Mouse (Mus musculus) liver, embryonic 13.5 days (tissue): ENCODE data around the gene Espl1. TPM values are rescaled to one million over a fixed set of nuclear protein-coding genes. Genes with fewer than 3 reads are reported as not detected.

ENCODE experiments used
- ATAC-seq: fragments of 200-750 bp; cut with Nextera tagmentation; 2 replicates; pipeline ENCODE4 v1.8.0; 2017; ENCODE audit warnings: low read depth, mild to moderate bottlenecking, moderate number of reproducible peaks, moderate library complexity
- DNase-seq: peaks from one replicate; pipeline ENCODE4 v3.0.0; 2022
- H3K27ac ChIP-seq: fragments of 300-500 bp; sonication (generic); 2 replicates; pipeline ENCODE4 v1.5.1; 2015; ENCODE audit warnings: moderate library complexity, mild to moderate bottlenecking, inconsistent platforms
- H3K27me3 ChIP-seq: fragments of 300-500 bp; sonication (generic); 2 replicates; pipeline ENCODE4 v1.6.1; 2015; ENCODE audit warnings: mild to moderate bottlenecking, inconsistent platforms
- H3K36me3 ChIP-seq: fragments of 300-500 bp; sonication (generic); 2 replicates; pipeline ENCODE4 v1.6.1; 2015; ENCODE audit warnings: mild to moderate bottlenecking, inconsistent platforms
- H3K4me1 ChIP-seq: fragments of 300-500 bp; sonication (generic); replicated peaks from 2 replicates; pipeline ENCODE4 v1.6.1; 2015; ENCODE audit warnings: inconsistent platforms
- H3K4me2 ChIP-seq: fragments of 300-500 bp; sonication (generic); 2 replicates; pipeline ENCODE4 v1.6.1; 2015; ENCODE audit warnings: inconsistent platforms, mild to moderate bottlenecking, moderate library complexity
- H3K4me3 ChIP-seq: fragments of 300-500 bp; sonication (generic); replicated peaks from 2 replicates; pipeline ENCODE4 v1.5.1; 2015; ENCODE audit warnings: mild to moderate bottlenecking, inconsistent platforms
- H3K9ac ChIP-seq: fragments of 300-500 bp; sonication (generic); 2 replicates; pipeline ENCODE4 v1.6.1; 2015; ENCODE audit warnings: mild to moderate bottlenecking, inconsistent platforms
- H3K9me3 ChIP-seq: fragments of 300-500 bp; sonication (generic); replicated peaks from 2 replicates; pipeline ENCODE4 v1.6.1; 2016; ENCODE audit warnings: inconsistent platforms
- WGBS: fragments of 180-500 bp; shearing (Covaris S2); methylation state at CpG from one replicate; pipeline ENCODE4 v1.1.7; 2015; ENCODE audit not compliant: insufficient replicate concordance; 5-methylcytosine and 5-hydroxymethylcytosine counted together
- polyA plus RNA-seq: library from polyadenylated mRNA; unstranded; fragments of >200 nt; fragmentation: Nextera tagmentation; extraction: Ambion mirVana; gene quantifications from 2 replicates; pipeline ENCODE4 v1.2.1, GENCODE M21; 2015

Gene Espl1
- polyA plus RNA-seq, 1 experiment from 2014 or later = 23.3 TPM

- Histone ChIP-seq H3K36me3 (no peaks in the 10 kb centered on the region), H3K27ac (no peak within 1 kb of the TSS), H3K4me1 (peaks cover 17% of the 10 kb centered on the region), H3K9me3 (no peaks in the 10 kb centered on the region), H3K9ac (peak within 1 kb of the TSS; percentile 7; the same call in 1 of the 2 replicates), H3K4me3 (peak within 1 kb of the TSS; percentile 51), H3K27me3 (peaks cover 89% of the 10 kb centered on the region), H3K4me2 (peak within 1 kb of the TSS; percentile 67)
- WGBS = 2% methylated on average over 29 of the region's 46 CpGs
- ATAC-seq (0 out of 2 replicates have a peak, but pooled peaks have one; percentile 16), DNase-seq (no peak)
Measured at GRCm38 (mm10) chr15:102257202-102258075, 38.6 kb upstream of the Espl1 start, which contains the start of gene Rarg. Rarg (minus strand) TSS chr15:102257517.

GRCm38 (mm10) chr15:102258076-102258470 lies 38.0 kb upstream of the Espl1 start:
- Histone ChIP-seq H3K27ac (no peak overlapping the region), H3K27me3 (peaks cover 90% of the 10 kb centered on the region), H3K4me1 (peaks cover 17% of the 10 kb centered on the region), H3K9ac (no peak overlapping the region), H3K9me3 (no peaks in the 10 kb centered on the region), H3K4me2 (peak overlapping the region; percentile 67), H3K36me3 (no peaks in the 10 kb centered on the region), H3K4me3 (no peak overlapping the region)
- 13% methylated on average over 12 of the region's 12 CpGs for WGBS
- ATAC-seq (no peak), DNase-seq (no peak)

- no peak for DNase-seq
- Histone ChIP-seq H3K4me2 (no peak overlapping the region), H3K27ac (no peak overlapping the region)
Measured at GRCm38 (mm10) chr15:102258581-102259253, 37.3 kb upstream of the Espl1 start.

GRCm38 (mm10) chr15:102262582-102262981 lies 33.5 kb upstream of the Espl1 start:
- DNase-seq (no peak), ATAC-seq (no peak)
- H3K27ac ChIP-seq = no peak overlapping the region
- 47% methylated on average over 7 of the region's 7 CpGs for WGBS
- H3K4me2 ChIP-seq = no peak overlapping the region
- peaks cover 59% of the 10 kb centered on the region for H3K27me3 ChIP-seq
- H3K9ac ChIP-seq = no peak overlapping the region
- H3K36me3 ChIP-seq = no peaks in the 10 kb centered on the region
- no peaks in the 10 kb centered on the region for H3K9me3 ChIP-seq
- H3K4me3 ChIP-seq = no peak overlapping the region
- H3K4me1 ChIP-seq = peaks cover 11% of the 10 kb centered on the region

More at GRCm38 (mm10) chr15:102258581-102259253, 37.3 kb upstream of the Espl1 start:
- no peaks in the 10 kb centered on the region for H3K36me3 ChIP-seq
- peaks cover 91% of the 10 kb centered on the region for H3K27me3 ChIP-seq
- WGBS = 31% methylated on average over 11 of the region's 11 CpGs
- ATAC-seq = no peak
- no peak overlapping the region for H3K9ac ChIP-seq
- H3K4me1 ChIP-seq = peaks cover 14% of the 10 kb centered on the region
- no peak overlapping the region for H3K4me3 ChIP-seq
- H3K9me3 ChIP-seq = no peaks in the 10 kb centered on the region

- H3K4me3 ChIP-seq = no peak overlapping the region
- H3K36me3 ChIP-seq = no peaks in the 10 kb centered on the region
- DNase-seq = no peak
- no peak overlapping the region for H3K27ac ChIP-seq
- H3K4me2 ChIP-seq = no peak overlapping the region
- peaks cover 7% of the 10 kb centered on the region; the same call in 1 of the 2 replicates for H3K4me1 ChIP-seq
- no peak for ATAC-seq
- 50% methylated on average over 2 of the region's 2 CpGs for WGBS
- H3K27me3 ChIP-seq = peaks cover 54% of the 10 kb centered on the region
- H3K9ac ChIP-seq = no peak overlapping the region
- H3K9me3 ChIP-seq = no peaks in the 10 kb centered on the region
Measured at GRCm38 (mm10) chr15:102263037-102263436, 33.0 kb upstream of the Espl1 start.

- H3K27me3 ChIP-seq = peaks cover 43% of the 10 kb centered on the region
- DNase-seq (no peak), ATAC-seq (no peak)
- H3K36me3 ChIP-seq = no peaks in the 10 kb centered on the region
- no peaks in the 10 kb centered on the region for H3K4me1 ChIP-seq
- WGBS = 79% methylated on average over 5 of the region's 5 CpGs
- no peak overlapping the region for H3K4me2 ChIP-seq
- no peak overlapping the region for H3K27ac ChIP-seq
- H3K9me3 ChIP-seq = no peaks in the 10 kb centered on the region
- no peak overlapping the region for H3K9ac ChIP-seq
- no peak overlapping the region for H3K4me3 ChIP-seq
Measured at GRCm38 (mm10) chr15:102265548-102265947, 30.5 kb upstream of the Espl1 start.

- peaks cover 37% of the 10 kb centered on the region for H3K27me3 ChIP-seq
- no peak for DNase-seq
- H3K9ac ChIP-seq = no peak within 1 kb of the TSS
- H3K27ac ChIP-seq = no peak within 1 kb of the TSS
- 30% methylated on average over 21 of the region's 21 CpGs for WGBS
- no peaks in the 10 kb centered on the region for H3K4me1 ChIP-seq
- ATAC-seq = 0 out of 2 replicates have a peak, but pooled peaks have one; percentile 23
- H3K4me3 ChIP-seq = no peak within 1 kb of the TSS
- no peaks in the 10 kb centered on the region for H3K36me3 ChIP-seq
- H3K4me2 ChIP-seq = peak within 1 kb of the TSS; percentile 21
- no peaks in the 10 kb centered on the region for H3K9me3 ChIP-seq
Measured at GRCm38 (mm10) chr15:102270274-102270960, 25.6 kb upstream of the Espl1 start, which contains the start of gene Gm9918. Gm9918 (plus strand) TSS chr15:102270563.

GRCm38 (mm10) chr15:102271441-102271840 lies 24.6 kb upstream of the Espl1 start:
- H3K27ac ChIP-seq = no peak overlapping the region
- H3K9ac ChIP-seq = no peak overlapping the region
- H3K4me1 ChIP-seq = no peaks in the 10 kb centered on the region
- no peak overlapping the region for H3K4me2 ChIP-seq
- H3K27me3 ChIP-seq = peaks cover 37% of the 10 kb centered on the region
- H3K36me3 ChIP-seq = no peaks in the 10 kb centered on the region
- WGBS = 33% methylated on average over 3 of the region's 3 CpGs
- DNase-seq = no peak
- H3K4me3 ChIP-seq = no peak overlapping the region
- no peak for ATAC-seq
- no peaks in the 10 kb centered on the region for H3K9me3 ChIP-seq

GRCm38 (mm10) chr15:102273982-102274716 lies 21.9 kb upstream of the Espl1 start:
- DNase-seq (no peak), ATAC-seq (no peak)
- no peak overlapping the region for H3K27ac ChIP-seq
- no peak overlapping the region for H3K9ac ChIP-seq
- no peaks in the 10 kb centered on the region for H3K9me3 ChIP-seq
- no peaks in the 10 kb centered on the region for H3K36me3 ChIP-seq
- peaks cover 6% of the 10 kb centered on the region for H3K4me1 ChIP-seq
- WGBS = 59% methylated on average over 6 of the region's 6 CpGs
- no peak overlapping the region for H3K4me3 ChIP-seq
- H3K27me3 ChIP-seq = peaks cover 35% of the 10 kb centered on the region
- H3K4me2 ChIP-seq = no peak overlapping the region

GRCm38 (mm10) chr15:102278726-102279091 lies 17.4 kb upstream of the Espl1 start:
- ATAC-seq (no peak), DNase-seq (no peak)
- Histone ChIP-seq H3K9me3 (no peaks in the 10 kb centered on the region), H3K4me3 (peak overlapping the region; percentile 85), H3K27ac (peak overlapping the region; percentile 71), H3K9ac (peak overlapping the region; percentile 81), H3K4me2 (peak overlapping the region; percentile 93), H3K27me3 (0 out of 2 replicates have a peak, but pooled peaks cover 5% of the 10 kb centered on the region), H3K36me3 (peaks cover 14% of the 10 kb centered on the region), H3K4me1 (peaks cover 48% of the 10 kb centered on the region)
- 15% methylated on average over 7 of the region's 7 CpGs for WGBS
